Mouse (Mus musculus) right cerebral cortex, adult 2 months (tissue): ENCODE measurements around the gene Kansl1.
A peak's percentile ranks its signal among the peaks of the same experiment; 100 is the strongest.

ENCODE experiments used
- DNase-seq, 2 experiments: peaks; one replicate each; pipeline ENCODE4 v3.0.0; 2021 to 2022; ENCODE audit warnings: low spot score in 2 of 2

Kansl1 gene

DNA sequence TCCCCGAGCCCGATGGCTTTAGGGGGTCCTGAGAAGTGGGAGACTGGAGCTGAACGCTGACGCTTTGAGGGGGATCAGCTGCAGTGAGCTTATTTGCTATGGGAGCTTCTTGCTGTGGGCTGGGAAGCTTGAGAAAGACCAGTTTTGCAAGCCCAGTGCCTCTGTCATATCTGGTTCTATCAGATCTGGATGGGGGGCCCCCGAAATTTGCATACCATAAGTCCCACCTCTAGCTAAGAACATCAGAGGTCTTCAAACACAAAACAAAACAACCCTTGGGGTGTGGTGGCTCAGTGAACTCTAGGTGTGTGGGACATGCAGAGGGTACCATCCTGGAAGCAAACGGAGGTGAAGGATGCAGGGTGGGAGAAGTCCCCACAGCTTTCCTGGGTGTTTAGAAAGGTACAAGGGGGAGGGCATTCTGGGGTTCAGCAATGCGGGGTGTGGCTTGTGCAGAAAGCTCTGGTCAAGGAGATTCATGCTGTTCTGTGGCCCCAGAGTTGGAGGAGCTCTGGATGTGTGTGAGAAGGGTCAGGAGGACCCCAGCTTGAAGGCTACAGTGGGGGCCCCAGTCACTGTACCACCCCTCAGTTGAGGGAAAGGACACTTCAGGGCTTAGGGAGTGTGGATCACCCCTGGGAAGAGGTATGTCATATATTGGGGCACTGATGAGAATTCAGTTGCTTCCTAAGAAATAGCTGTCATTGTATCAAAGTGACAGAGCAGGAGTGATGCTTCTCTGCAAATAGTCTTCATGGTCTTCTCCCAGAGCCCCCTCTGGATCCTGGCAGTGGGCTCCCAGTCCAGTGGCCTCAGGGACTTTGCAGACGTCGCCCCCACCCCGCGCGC, 159.1 kb downstream of the Kansl1 start:
- DNase-seq: no peak

GRCm38 (mm10) chr11:104307136-104307535, 161.5 kb downstream of the Kansl1 start:
- no peak for DNase-seq

DNA sequence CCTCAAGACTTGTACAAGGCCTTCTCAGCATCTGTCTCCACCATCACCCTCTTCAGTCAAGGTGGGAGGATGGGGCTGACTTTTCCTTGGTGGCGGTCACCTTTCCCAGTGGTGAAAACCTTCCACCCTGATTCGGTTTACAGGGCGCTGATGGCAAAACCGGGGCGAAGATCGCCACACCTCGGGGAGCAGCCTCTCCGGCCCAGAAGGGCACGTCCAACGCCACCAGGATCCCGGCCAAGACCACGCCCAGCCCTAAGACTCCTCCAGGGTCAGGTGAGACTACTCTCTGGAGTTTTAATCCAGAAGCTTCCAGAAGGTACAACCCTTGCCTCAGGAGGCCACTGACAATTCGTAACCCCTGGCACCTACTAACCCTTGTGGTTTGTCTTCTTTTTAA, 162.2 kb downstream of the Kansl1 start:
- DNase-seq: no peak

DNA sequence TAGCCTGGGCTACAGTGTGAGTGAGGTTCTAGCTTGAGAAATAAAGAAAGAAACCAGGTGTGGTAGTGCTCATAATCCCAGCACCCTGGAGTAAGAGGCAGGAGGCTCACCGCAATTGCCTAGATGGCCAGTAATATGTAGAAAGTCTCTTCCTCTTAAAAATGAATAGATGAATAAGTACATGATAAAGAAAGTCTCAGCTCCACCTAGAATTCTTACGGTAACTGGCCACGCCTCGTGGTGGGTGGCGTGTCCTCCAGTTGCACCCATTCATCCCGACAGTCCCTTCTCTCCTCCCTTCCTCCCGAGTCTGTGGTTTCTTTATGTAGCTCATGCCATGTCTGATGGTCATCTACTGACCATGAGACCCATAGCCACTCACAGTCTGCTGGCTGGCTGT, 162.9 kb downstream of the Kansl1 start:
- DNase-seq: no peak

DNA sequence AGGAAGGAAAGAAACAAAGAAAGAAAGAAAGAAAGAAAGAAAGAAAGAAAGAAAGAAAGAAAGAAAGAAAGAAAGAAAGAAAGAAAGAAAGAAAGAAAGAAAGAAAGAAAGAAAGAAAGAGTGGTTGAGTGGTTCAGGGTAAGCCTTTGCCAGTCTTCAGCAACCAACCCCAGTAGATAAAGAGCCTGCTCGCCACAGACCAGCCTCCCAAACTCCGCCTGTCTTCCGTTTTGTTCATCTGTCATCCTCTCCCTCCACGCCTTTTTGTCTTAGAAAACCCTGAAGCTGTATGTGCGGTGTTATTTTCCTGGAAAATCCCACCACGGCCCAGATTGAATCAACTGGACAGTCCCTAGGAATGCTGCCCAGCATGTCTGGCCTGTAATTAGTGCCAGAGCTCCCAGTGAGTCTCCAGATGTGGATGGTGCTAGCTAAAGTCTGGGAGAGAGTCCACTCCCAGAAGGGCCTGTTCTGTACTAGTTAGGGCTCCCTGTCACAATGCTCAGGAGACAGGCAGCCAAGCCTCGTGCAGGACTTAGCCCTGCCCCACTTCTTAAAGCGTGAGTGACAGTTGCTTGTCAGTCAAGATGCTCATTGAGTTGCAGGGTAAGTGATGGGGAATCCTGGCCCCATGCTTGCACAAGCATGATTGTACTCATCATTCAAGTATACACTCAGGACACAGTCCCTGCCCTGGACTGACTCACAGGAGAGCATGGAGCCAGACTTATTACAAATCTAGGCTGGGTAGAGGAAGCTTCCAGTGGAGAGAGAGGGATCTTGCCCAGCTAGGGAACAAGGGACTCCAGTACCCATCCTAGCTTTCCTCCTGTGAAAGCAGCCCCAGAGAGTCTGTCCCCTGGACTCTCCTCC, 165.3 kb downstream of the Kansl1 start:
- DNase-seq: no peak

GRCm38 (mm10) chr11:104302628-104303027, 166.0 kb downstream of the Kansl1 start:
- peak; percentile 48 to 69 for DNase-seq

- DNase-seq: no peak
These were observed 171.0 kb downstream of the Kansl1 start for GRCm38 (mm10) chr11:104297671-104298070.

GRCm38 (mm10) chr11:104295656-104296055, 173.0 kb downstream of the Kansl1 start:
- DNase-seq: no peak

- DNase-seq: no peak
These were observed 173.5 kb downstream of the Kansl1 start for GRCm38 (mm10) chr11:104295145-104295544.

- DNase-seq: no peak
These were observed 175.4 kb downstream of the Kansl1 start for GRCm38 (mm10) chr11:104293241-104293640.

DNA sequence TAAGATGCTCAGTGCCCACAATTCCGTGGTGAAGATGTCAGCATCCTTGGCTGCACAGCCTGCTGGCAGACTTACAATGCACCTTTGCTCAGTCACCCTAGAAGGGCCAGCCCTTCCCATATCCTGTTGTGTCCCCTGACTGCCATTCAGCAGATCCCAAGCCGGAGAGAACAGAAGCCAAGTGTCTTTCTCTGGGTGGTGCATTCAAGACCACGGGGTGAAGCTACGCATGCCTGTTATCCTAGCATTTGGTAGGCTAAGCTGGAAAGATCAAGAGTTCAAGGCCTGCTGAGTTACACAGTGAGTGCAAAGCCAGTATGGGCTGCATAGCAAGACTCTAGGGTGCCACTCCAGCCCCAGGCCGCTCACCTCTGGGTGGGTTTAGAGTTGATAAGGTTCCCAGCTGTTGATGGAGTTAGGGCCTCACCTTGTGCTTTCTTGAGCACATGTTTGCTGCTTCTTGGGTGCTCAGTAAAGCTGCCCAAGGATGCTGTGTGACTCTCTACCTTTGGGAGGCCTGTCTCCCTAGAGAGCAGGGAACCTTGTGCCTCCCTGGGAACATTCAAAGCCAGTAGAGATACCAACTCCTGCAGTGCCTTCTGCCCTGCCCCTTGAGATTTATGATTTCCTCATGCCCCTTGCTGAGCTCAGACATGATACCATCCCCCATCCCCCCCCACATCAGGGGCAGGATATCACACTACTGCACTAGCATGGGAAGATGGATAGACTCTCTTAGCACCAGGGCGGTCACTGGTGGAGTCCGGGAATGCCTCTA, 176.0 kb downstream of the Kansl1 start:
- DNase-seq: no peak

DNA sequence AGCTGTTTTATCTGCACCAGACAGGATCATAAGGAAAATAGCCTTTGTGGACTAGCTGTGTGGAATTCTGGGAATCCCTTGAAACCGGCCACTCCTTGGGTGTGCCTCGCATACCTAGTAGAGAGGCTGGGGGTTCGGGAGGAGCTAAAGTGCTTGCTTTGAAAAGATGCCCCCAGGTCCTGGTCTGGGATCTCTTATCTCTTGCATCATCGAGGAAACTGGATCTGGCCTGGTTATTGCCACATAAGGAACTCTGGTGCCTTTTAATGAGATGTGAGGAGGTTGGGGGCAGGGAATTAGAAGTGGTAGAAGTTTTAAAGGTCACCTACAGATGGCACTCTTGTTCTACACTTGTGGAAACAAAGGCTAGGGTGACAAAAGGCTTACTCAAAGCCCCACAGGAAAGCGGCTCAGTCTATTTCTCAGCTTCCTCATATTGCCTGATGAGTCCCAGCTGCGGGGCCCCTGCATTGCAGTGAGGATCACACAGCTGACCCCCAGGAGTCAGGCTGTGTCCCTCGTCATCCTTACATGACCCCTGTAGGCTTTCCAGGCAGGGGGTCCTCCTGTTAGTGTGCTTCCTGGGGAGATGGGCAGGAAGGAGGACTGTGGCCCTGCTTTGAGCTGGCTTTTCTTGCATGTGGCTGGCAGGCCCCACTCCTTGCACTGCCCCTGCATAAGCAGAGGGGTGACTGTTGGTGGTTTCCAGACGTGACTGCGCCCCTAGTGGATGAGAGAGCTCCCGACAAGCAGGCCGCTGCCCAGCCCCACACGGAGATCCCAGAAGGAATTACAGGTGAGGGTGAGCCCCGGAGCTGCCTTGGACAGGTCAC, 179.2 kb downstream of the Kansl1 start:
- DNase-seq: peak; percentile 64 to 72

- DNase-seq: peak; percentile 62 to 72
These were observed 179.8 kb downstream of the Kansl1 start for GRCm38 (mm10) chr11:104288835-104289198.

GRCm38 (mm10) chr11:104287113-104287512, 181.5 kb downstream of the Kansl1 start:
- DNase-seq: no peak
